Mouse (Mus musculus) cortical plate, adult 2 months (tissue): ENCODE results near the gene Vps52. TPM values are rescaled to one million over a fixed set of nuclear protein-coding genes. Genes with fewer than 3 reads are reported as not detected.
A peak's percentile ranks its signal among the peaks of the same experiment; 100 is the strongest.

ENCODE experiments used
- H3K27ac ChIP-seq: fragments of 200-500 bp; 2 replicates; pipeline ENCODE4 v1.5.1; 2012; ENCODE audit warnings: low read length, control low read depth, inconsistent platforms; ENCODE audit not compliant: insufficient read depth
- H3K4me1 ChIP-seq: fragments of 200-500 bp; 2 replicates; pipeline ENCODE4 v1.6.1; 2011; ENCODE audit warnings: low read length; ENCODE audit not compliant: control insufficient read depth, insufficient read depth
- H3K4me3 ChIP-seq: fragments of 200-500 bp; 2 replicates; pipeline ENCODE4 v1.5.1; 2011; ENCODE audit warnings: mild to moderate bottlenecking, low read length, control low read depth; ENCODE audit not compliant: insufficient read depth
- CTCF ChIP-seq: fragments of 200-500 bp; IDR thresholded peaks from 2 replicates; pipeline ENCODE4 v1.5.1; 2011; ENCODE audit warnings: mild to moderate bottlenecking, control low read depth, low read length; ENCODE audit not compliant: insufficient read depth; ENCODE audit errors: extremely low read depth
- POLR2A ChIP-seq: fragments of 200-500 bp; IDR thresholded peaks from 2 replicates; pipeline ENCODE4 v1.6.1; 2011; ENCODE audit warnings: mild to moderate bottlenecking, low read length, control low read depth; ENCODE audit not compliant: insufficient read depth; ENCODE audit errors: extremely low read depth
- polyA plus RNA-seq: library from polyadenylated mRNA; depleted of rRNA; stranded (reverse); fragments of >200 nt; gene quantifications from 2 replicates; pipeline ENCODE4 v1.2.3, GENCODE M21; 2012; rRNA removed

The Vps52 gene
- polyA plus RNA-seq = 79.3 and 82.2 TPM in 2 replicates

DNA sequence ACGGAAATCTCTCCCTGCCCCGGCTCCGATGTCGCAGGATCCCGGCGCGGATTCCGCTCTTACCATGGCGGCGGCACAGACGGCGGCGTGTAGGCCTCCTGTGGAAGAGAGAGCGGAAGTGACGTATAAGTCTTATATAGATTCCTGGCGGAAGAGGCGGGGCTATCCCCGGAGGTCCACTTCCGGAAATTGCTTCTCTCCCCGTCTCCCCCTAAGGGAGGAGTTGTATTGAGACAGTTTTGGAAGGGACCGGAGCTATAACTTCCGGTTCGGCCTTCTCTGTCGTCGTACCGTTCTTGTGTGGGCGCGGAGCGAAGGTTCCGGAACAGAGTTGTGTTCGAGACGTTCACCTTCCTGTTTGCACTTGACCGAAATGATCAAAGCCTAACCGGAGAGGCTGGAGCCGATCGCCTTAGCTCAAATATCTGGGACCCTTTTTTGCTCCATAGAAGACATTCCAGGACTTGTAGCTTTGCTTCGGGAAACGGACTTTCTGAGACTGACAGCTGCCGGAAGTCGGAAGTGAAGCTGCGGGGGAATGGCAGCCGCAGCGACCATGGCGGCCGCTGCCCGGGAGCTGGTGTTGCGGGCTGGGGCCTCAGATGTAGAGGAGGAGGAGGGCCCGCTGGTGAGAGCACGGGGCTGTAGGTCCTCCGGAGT lies at the start of gene Vps52, which contains the start of gene Rps18:
TSS of gene Vps52 (plus strand) at position 258 of the 660 bp plus-strand sequence.
TSS of gene Rps18 (minus strand) at position 447 of the 660 bp plus-strand sequence.
- TF ChIP-seq CTCF (no peak), POLR2A (peak; percentile 89)
- H3K27ac ChIP-seq = peak within 1 kb of the TSS; percentile 68
- no peaks in the 10 kb centered on the region; the same call in 1 of the 2 replicates for H3K4me1 ChIP-seq
- H3K4me3 ChIP-seq = peak within 1 kb of the TSS; percentile 80

DNA sequence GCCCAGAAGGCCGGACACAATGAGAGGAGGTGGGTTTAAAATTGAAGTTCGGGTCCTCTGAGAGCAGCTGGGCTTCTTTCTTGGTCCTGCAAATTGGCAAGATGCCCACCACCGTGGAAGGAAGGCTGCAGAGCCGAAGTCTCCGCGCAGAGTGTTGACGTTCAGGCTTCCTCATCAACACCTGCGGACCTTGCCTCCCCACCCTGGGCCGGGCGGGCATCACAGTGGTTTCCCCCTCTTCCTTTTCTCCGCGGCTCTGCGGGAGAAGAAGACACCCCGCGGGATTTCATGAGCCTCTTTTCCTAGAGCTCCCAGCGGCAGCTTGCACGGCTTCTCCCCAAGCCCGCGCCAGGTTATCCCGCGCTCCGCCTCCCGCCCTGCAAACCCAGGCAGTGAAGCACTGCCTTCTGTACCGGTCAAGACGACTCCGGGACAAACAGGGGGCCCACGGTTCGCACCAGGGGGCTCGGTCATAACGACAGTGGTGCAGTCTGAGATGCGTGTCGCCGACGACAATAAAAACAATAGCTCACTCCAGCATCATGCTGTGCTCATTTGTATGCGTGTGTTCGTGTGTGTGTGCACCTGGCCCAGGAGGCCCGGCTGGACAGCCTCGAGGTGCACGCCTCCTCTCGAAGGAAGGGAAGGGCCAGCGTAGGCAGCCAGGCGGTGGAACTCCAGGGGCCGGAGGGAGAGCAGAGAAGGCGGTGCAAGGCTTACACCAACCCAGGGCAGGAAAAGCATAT lies 47.1 kb upstream of the Vps52 start:
- Histone ChIP-seq H3K4me3 (peak overlapping the region; percentile 85), H3K27ac (peak overlapping the region; percentile 33), H3K4me1 (peaks cover 1% of the 10 kb centered on the region; the same call in 1 of the 2 replicates)
- TF ChIP-seq POLR2A (no peak), CTCF (no peak)

DNA sequence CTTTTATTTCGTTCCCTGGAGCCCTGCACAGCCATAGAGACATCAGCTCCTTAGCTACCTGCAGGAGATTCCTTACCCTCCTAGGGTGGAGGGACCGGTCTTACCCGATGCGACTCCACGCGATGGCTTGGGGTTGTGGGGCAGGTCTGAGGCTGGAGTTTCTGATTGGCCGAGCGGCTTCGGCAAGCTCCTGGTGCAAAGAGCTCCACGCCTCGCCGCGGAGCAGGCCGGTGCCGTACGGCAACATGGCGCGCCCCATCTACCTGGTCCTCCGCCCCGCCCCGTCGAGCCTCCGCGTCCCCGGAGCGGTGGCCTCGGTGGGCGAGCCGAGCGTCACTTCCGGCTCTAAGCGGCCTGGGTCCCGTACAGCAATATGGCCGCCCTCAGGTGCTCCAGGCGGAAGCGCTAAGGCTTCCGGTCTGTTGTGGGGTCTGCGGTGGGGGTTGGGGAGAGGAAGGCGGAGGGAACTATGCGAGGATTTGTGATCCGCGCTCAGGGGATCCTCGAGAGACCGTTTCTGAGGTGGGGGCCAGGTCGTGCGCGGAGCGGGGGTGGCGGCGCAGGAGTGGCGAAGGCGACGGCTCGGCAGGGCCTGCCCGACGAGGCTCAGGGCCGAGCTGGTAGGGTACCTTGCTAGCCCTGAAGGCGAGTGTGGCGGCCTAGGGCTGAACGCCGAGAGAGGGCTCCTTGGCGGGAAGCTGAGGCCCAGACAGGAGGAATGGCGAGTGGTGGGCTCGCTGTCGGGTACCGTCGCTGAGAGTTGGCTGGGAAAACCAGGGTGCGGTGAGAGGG lies 46.3 kb upstream of the Vps52 start, which contains the start of gene Daxx:
TSS of gene Daxx (plus strand) at position 338 of the 792 bp plus-strand sequence.
- Histone ChIP-seq H3K4me1 (peaks cover 1% of the 10 kb centered on the region; the same call in 1 of the 2 replicates), H3K4me3 (peak within 1 kb of the TSS; percentile 85), H3K27ac (peak within 1 kb of the TSS; percentile 79)
- TF ChIP-seq CTCF = no peak
- peak; percentile 80 for TF ChIP-seq POLR2A

DNA sequence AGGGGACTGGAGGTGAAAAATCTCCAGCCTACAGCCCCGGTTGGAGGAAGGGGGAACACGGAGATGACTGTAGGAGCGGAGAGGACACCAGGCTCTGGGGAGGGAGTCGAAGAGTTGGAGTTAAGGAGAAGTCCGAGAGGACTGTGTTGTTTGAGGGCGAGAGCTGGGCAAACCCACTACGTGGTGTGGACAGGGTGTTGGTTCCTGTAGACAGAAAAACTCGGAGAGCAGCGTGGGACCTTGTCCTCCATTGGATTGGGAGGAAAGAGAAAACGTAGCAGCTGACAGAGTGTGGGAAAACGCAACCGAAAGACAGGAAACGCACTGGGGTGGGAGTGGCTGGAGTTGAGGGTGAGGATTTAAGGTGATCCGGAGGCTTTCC lies 45.8 kb upstream of the Vps52 start:
- TF ChIP-seq POLR2A (no peak), CTCF (no peak)
- peak overlapping the region; percentile 79 for H3K27ac ChIP-seq
- peak overlapping the region; percentile 85 for H3K4me3 ChIP-seq
- peaks cover 1% of the 10 kb centered on the region; the same call in 1 of the 2 replicates for H3K4me1 ChIP-seq

DNA sequence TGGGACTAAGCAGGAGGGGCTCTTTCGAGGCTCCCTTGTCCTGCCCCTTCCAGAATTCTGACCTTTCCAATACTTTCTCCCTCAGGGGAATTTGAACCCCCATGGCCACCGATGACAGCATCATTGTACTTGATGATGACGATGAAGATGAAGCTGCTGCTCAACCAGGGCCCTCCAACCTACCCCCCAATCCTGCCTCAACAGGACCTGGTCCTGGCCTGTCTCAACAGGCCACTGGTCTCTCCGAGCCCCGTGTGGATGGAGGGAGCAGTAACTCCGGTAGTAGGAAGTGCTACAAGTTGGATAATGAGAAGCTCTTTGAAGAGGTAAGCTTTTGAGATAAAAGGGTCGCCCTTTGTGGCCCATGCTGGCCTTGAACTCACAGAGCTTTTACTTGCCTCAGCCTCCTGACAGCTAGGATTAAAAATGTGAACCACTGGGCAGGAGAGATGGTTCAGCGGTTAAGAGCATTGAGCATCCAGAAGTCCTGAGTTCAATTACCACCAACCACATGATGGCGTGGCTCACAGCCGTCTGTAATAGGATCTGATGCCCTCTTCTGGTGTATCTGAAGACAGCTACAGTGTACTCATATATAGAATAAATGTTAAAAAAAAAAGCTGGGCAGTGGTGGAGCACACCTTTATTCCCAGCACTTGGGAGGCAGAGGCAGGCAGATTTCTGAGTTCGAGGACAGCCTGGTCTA lies 45.1 kb upstream of the Vps52 start:
- Histone ChIP-seq H3K4me3 (peak overlapping the region; percentile 85; the same call in 1 of the 2 replicates), H3K4me1 (peaks cover 1% of the 10 kb centered on the region; the same call in 1 of the 2 replicates), H3K27ac (no peak overlapping the region)
- TF ChIP-seq CTCF (no peak), POLR2A (no peak)

DNA sequence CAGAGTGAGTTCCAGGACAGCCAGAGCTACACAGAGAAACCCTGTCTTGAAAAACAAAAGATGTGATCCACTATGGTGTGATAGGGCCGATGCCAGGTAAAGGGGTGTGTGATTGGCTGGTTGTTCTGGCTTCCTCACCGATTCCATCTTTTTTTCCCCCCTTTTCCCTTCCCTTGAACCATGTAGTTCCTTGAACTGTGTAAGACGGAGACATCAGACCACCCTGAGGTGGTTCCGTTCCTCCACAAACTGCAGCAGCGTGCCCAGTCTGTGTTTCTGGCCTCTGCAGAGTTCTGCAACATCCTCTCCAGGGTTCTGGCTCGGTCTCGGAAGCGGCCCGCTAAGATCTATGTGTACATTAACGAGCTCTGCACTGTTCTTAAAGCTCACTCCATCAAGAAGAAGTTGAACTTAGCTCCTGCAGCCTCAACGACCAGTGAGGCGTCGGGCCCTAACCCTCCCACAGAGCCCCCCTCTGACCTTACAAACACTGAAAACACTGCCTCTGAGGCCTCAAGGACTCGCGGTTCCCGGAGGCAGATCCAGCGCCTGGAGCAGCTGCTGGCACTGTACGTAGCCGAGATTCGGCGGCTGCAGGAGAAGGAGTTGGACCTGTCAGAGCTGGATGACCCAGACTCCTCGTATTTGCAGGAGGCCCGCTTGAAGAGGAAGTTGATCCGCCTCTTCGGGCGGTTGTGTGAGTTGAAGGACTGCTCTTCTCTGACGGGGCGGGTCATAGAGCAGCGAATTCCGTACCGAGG lies 44.4 kb upstream of the Vps52 start:
- Histone ChIP-seq H3K4me1 (peaks cover 1% of the 10 kb centered on the region; the same call in 1 of the 2 replicates), H3K4me3 (no peak overlapping the region), H3K27ac (no peak overlapping the region)
- no peak for TF ChIP-seq CTCF
- TF ChIP-seq POLR2A = no peak

DNA sequence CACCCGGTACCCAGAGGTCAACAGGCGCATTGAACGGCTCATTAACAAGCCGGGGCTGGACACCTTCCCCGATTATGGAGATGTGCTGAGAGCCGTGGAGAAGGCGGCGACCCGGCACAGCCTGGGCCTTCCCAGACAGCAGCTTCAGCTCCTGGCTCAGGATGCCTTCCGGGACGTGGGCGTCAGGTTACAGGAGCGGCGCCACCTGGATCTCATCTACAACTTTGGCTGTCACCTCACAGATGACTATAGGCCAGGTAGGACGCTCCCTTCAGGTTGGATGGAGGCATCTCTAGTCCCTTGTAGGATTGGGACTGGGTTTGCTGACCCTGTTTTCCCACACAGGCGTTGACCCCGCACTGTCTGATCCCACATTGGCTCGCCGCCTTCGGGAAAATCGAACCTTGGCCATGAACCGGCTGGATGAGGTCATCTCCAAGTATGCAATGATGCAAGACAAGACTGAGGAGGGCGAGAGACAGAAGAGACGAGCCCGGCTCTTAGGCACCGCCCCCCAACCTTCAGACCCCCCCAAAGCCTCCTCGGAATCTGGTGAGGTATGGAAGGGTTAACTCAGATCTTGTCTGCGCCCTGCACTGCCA lies 43.7 kb upstream of the Vps52 start:
- H3K4me3 ChIP-seq = no peak overlapping the region
- H3K27ac ChIP-seq = no peak overlapping the region
- TF ChIP-seq POLR2A (no peak), CTCF (no peak)
- H3K4me1 ChIP-seq = peaks cover 1% of the 10 kb centered on the region; the same call in 1 of the 2 replicates

DNA sequence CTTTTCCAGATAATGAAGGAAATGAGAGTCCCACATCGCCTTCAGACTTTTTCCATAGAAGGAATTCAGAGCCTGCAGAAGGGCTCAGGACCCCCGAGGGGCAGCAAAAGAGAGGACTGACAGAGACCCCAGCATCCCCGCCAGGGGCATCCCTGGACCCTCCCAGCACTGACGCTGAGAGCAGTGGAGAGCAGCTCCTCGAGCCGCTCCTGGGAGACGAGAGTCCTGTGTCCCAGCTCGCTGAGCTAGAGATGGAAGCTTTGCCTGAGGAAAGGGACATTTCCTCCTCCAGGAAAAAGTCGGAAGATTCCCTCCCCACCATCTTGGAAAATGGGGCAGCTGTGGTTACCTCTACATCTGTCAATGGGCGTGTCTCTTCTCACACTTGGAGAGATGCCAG lies 42.3 kb upstream of the Vps52 start:
- peaks cover 1% of the 10 kb centered on the region; the same call in 1 of the 2 replicates for H3K4me1 ChIP-seq
- no peak overlapping the region for H3K4me3 ChIP-seq
- TF ChIP-seq CTCF (no peak), POLR2A (no peak)
- no peak overlapping the region for H3K27ac ChIP-seq
